Mouse (Mus musculus): Measurements from ENCODE around the gene Hoxa11. TPM values are rescaled to one million over a fixed set of nuclear protein-coding genes. Genes with fewer than 3 reads are reported as not detected.

Gene Hoxa11
- polyA plus RNA-seq, 1 experiment from 2014 or later: not detected

DNA sequence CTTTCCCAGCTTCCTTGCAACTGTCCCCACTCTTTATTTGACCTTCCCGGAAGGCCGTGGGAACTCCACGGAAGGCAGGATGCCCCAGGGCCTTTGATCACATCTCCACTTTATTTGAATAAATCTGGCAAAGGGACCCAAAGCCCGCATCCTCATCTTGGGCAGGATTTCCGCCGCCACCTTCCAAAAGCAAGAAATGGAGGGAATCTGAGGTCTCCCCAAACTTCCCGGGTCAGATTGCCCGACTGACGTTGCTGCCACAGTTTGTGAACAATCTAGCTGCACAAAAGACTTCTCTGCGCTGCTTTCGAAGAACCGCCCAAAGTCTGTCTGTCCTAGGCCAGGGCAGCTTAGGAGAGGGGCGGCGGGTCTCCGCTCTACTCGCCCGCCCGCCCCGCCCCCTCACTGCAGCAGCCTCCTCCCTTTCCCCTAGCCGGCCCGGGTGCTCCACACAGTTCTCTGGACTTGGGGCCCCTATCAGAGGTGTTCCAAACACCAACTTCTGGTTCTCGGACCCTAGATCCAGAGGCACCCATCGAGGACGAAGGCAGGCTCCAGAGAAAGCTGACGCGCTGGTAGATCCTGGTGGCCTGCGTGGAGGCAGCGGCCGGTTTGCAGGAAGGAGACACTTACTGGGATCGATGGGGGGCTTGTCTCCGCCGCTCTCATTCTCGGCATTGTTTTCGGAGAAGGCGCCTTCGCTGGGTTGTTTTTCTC lies 20.6 kb downstream of the Hoxa11 start:
- H3K4me3 ChIP-seq (ENCODE audit: low read depth, low read length): no peak overlapping the region

DNA sequence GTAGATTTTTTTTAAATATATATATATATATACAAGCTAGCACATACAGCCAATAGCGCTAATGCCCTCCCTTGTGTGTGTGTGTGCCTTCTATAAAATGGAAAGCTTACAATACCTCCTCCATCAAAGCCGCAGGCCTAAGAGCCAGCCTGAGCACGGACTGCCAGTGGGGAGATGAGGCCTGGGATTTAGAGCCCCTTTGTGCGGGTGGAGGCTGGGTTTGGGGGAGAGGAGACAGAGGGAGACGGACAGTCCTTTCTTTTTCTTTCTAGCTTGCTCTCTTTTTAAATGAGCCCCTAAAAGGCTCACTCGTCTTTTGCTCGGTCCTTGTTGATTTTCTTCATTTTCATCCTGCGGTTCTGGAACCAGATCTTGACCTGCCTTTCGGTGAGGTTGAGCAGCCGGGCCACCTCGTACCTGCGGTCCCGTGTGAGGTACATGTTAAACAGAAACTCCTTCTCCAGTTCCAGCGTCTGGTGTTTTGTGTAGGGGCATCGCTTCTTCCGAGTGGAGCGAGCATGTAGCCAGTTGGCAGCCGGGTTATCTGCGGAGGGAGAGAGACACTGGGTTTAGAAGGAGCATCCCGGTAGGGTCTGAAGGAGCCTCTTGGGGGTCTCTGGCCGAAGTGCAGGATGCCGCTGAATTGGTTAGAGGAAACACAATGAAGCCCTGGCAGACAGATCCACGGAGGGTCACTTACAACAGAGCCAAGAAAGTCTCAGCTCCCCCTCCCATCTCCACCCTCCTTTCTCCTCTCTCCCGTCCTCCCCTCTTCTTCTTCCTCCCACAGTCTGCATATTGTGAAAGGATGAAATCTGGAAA lies 21.5 kb downstream of the Hoxa11 start:
- Histone ChIP-seq H3K4me3 (ENCODE audit: low read depth, low read length) (no peak overlapping the region), H3K9me3 (replicated peaks; ENCODE audit: control insufficient read depth, low read length) (no peaks in the 10 kb centered on the region), H3K4me2 (ENCODE audit: low read depth, low read length) (no peak overlapping the region), H3K4me1 (ENCODE audit: control insufficient read depth, insufficient read depth, low read length) (no peaks in the 10 kb centered on the region), H3K27me3 (ENCODE audit: control insufficient read depth, insufficient read depth, low read length) (peaks cover 83% of the 10 kb centered on the region), H3K9ac (replicated peaks; ENCODE audit: low read length) (no peak overlapping the region), H3K36me3 (replicated peaks; ENCODE audit: control insufficient read depth, insufficient read depth, low read depth, low read length) (no peaks in the 10 kb centered on the region), H3K27ac (replicated peaks; ENCODE audit: low read depth, low read length) (no peak overlapping the region)
- DNase-seq (ENCODE audit: low spot score) (no peak), ATAC-seq (replicated peaks; ENCODE audit: insufficient number of reproducible peaks, low FRiP score, low TSS enrichment, low read depth) (no peak)
- WGBS: 2% methylated on average over 24 of the region's 24 CpGs

More for the DNA sequence above, 20.6 kb downstream of the Hoxa11 start:
- Histone ChIP-seq H3K9me3 (replicated peaks; ENCODE audit: control insufficient read depth, low read length) (no peaks in the 10 kb centered on the region), H3K36me3 (replicated peaks; ENCODE audit: control insufficient read depth, insufficient read depth, low read depth, low read length) (no peaks in the 10 kb centered on the region), H3K27me3 (ENCODE audit: control insufficient read depth, insufficient read depth, low read length) (peaks cover 82% of the 10 kb centered on the region), H3K4me1 (ENCODE audit: control insufficient read depth, insufficient read depth, low read length) (no peaks in the 10 kb centered on the region), H3K9ac (replicated peaks; ENCODE audit: low read length) (no peak overlapping the region), H3K4me2 (ENCODE audit: low read depth, low read length) (no peak overlapping the region), H3K27ac (replicated peaks; ENCODE audit: low read depth, low read length) (no peak overlapping the region)
- no peak for ATAC-seq (replicated peaks; ENCODE audit: insufficient number of reproducible peaks, low FRiP score, low TSS enrichment, low read depth)
- WGBS: 1% methylated on average over 36 of the region's 36 CpGs
- DNase-seq (ENCODE audit: low spot score): no peak

DNA sequence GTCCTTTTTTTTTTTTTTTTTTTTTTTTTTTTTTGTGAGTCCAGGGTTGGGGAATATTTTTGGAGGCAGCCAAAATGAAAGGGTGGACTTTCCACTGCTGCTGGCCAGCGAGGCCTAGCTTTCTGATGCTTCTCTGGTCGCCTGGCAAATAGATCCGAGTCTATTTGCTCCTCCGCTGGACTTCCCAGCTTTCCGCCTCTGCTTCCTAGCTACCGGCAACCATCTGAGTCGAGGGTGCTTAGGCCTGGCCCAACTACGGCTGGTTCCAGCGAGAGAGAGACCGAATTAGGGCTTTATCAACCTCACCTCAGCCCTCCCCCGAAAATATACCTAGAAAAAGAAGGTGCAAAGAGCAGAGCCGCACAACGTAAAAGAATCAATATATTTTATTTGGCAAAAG lies 22.9 kb downstream of the Hoxa11 start:
- peaks cover 87% of the 10 kb centered on the region for H3K27me3 ChIP-seq (ENCODE audit: control insufficient read depth, insufficient read depth, low read length)
- no peak overlapping the region for H3K9ac ChIP-seq (replicated peaks; ENCODE audit: low read length)
- no peak overlapping the region for H3K27ac ChIP-seq (replicated peaks; ENCODE audit: low read depth, low read length)
- ATAC-seq (replicated peaks; ENCODE audit: insufficient number of reproducible peaks, low FRiP score, low TSS enrichment, low read depth) (no peak), DNase-seq (ENCODE audit: low spot score) (no peak)
- no peak overlapping the region for H3K4me2 ChIP-seq (ENCODE audit: low read depth, low read length)
- H3K4me1 ChIP-seq (ENCODE audit: control insufficient read depth, insufficient read depth, low read length): no peaks in the 10 kb centered on the region; the same call in 1 of the 2 replicates
- 7% methylated on average over 13 of the region's 13 CpGs for WGBS
- H3K4me3 ChIP-seq (ENCODE audit: low read depth, low read length): no peak overlapping the region
- no peaks in the 10 kb centered on the region for H3K36me3 ChIP-seq (replicated peaks; ENCODE audit: control insufficient read depth, insufficient read depth, low read depth, low read length)
- no peaks in the 10 kb centered on the region for H3K9me3 ChIP-seq (replicated peaks; ENCODE audit: control insufficient read depth, low read length)

DNA sequence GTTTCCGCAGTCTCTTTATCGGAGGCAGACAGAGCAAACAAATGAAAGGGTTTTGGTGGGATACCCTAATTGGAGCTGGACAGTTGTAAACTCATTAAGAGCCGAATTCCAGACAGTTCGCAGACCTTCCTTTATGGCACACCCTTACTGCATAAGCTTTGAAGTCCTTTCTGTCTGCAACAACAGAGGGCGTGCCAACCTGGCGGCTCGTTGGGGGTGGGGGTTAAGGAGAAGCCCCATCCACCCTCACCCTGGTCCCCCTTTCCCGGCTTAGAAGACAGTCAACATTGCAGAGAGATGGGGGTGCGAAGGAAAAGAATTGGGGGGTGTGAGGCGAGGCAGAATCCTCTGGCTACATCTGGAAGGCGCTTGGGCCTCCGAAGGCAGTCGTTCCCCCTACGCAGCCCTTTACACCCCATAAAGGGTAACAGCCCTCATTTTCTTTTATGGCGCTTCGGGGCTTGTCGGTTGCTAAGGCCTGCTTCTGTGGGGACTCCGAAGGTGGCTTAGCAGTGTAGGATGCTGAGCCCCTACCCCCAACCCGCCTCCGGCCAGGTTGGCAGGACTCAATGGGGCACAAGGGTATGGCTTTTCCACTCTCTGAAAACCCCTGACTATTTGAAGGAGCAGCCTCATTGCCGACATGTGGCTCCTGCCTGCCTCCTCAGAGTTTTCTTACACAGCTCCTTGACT lies 23.5 kb downstream of the Hoxa11 start:
- Histone ChIP-seq H3K4me2 (ENCODE audit: low read depth, low read length) (no peak overlapping the region), H3K4me1 (ENCODE audit: control insufficient read depth, insufficient read depth, low read length) (no peaks in the 10 kb centered on the region; the same call in 1 of the 2 replicates), H3K36me3 (replicated peaks; ENCODE audit: control insufficient read depth, insufficient read depth, low read depth, low read length) (no peaks in the 10 kb centered on the region), H3K4me3 (ENCODE audit: low read depth, low read length) (no peak overlapping the region), H3K9me3 (replicated peaks; ENCODE audit: control insufficient read depth, low read length) (no peaks in the 10 kb centered on the region), H3K27ac (replicated peaks; ENCODE audit: low read depth, low read length) (no peak overlapping the region), H3K9ac (replicated peaks; ENCODE audit: low read length) (no peak overlapping the region), H3K27me3 (ENCODE audit: control insufficient read depth, insufficient read depth, low read length) (peaks cover 88% of the 10 kb centered on the region)
- DNase-seq (ENCODE audit: low spot score) (no peak), ATAC-seq (replicated peaks; ENCODE audit: insufficient number of reproducible peaks, low FRiP score, low TSS enrichment, low read depth) (0 out of 2 replicates have a peak, but pooled peaks have one; percentile 2)
- 8% methylated on average over 21 of the region's 21 CpGs for WGBS

DNA sequence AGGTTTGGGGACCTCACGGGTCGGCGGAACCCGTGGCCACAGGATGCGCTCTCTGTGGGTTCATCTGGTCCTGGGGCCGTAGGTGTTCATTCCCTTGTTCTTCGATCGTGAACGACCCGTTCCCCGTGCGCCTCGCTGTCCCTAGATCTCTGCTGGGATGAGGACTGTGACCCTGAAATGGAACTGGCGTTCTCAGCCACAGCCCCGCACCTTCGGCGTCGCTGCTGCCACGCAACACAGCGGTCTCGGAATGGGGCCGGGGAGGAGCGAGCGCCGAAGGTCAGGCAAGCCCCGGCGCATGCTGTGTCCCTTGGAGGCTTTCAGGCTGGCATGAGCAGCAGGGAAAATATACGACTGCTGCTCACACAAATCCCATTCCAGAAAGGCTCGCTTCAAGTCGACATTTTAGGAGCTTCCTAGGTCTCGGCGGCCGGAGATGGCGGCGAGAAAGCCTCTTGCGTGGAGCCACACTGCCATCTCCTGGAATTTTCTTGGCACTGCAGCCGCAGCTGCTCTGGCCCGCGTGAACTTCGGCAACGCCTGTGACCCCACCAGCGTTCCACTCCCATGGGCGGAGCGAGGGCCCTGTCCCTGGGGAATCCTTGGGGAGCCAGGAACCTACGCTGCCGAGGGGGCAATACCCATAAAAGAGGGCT lies 24.1 kb downstream of the Hoxa11 start, which contains the start of gene Hoxa7:
Gene Hoxa7 (minus strand): TSS at position 518 of the 656 bp plus-strand sequence.
- Histone ChIP-seq H3K9ac (replicated peaks; ENCODE audit: low read length) (no peak within 1 kb of the TSS), H3K4me3 (ENCODE audit: low read depth, low read length) (peak within 1 kb of the TSS; percentile 36), H3K27ac (replicated peaks; ENCODE audit: low read depth, low read length) (no peak within 1 kb of the TSS), H3K36me3 (replicated peaks; ENCODE audit: control insufficient read depth, insufficient read depth, low read depth, low read length) (no peaks in the 10 kb centered on the region), H3K4me1 (ENCODE audit: control insufficient read depth, insufficient read depth, low read length) (no peaks in the 10 kb centered on the region; the same call in 1 of the 2 replicates), H3K4me2 (ENCODE audit: low read depth, low read length) (peak within 1 kb of the TSS; percentile 58), H3K9me3 (replicated peaks; ENCODE audit: control insufficient read depth, low read length) (no peaks in the 10 kb centered on the region), H3K27me3 (ENCODE audit: control insufficient read depth, insufficient read depth, low read length) (peaks cover 87% of the 10 kb centered on the region)
- 1% methylated on average over 46 of the region's 46 CpGs for WGBS
- DNase-seq (ENCODE audit: low spot score) (peak; percentile 90), ATAC-seq (replicated peaks; ENCODE audit: insufficient number of reproducible peaks, low FRiP score, low TSS enrichment, low read depth) (peak; percentile 44; the same call in 1 of the 2 replicates)

DNA sequence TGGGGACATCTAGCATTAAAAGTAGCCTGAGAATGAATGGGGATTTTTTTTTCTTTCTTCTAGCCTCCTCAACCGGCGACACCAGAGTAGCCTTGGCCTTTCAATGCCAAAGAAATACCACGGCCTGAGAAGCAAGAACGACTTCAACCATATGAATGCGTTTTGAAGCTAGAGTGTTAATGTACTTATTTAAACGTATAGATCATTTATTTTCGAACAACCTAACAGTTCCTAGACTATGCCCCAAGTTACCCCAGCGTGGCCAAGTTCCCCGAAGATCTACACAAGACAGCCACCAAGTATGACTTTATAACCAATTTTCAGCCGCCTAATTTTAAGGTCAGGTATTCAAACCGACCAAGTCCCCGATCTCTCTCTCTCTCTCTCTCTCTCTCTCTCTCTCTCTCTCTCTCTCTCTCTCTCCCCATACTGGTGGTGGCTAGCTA lies 24.7 kb downstream of the Hoxa11 start:
- Histone ChIP-seq H3K9me3 (replicated peaks; ENCODE audit: control insufficient read depth, low read length) (no peaks in the 10 kb centered on the region), H3K36me3 (replicated peaks; ENCODE audit: control insufficient read depth, insufficient read depth, low read depth, low read length) (no peaks in the 10 kb centered on the region), H3K27me3 (ENCODE audit: control insufficient read depth, insufficient read depth, low read length) (peaks cover 88% of the 10 kb centered on the region), H3K4me3 (ENCODE audit: low read depth, low read length) (peak overlapping the region; percentile 36; the same call in 1 of the 2 replicates), H3K4me2 (ENCODE audit: low read depth, low read length) (peak overlapping the region; percentile 58; the same call in 1 of the 2 replicates), H3K9ac (replicated peaks; ENCODE audit: low read length) (no peak overlapping the region), H3K27ac (replicated peaks; ENCODE audit: low read depth, low read length) (no peak overlapping the region), H3K4me1 (ENCODE audit: control insufficient read depth, insufficient read depth, low read length) (no peaks in the 10 kb centered on the region; the same call in 1 of the 2 replicates)
- WGBS: 8% methylated on average over 12 of the region's 12 CpGs
- no peak for DNase-seq (ENCODE audit: low spot score)
- no peak for ATAC-seq (replicated peaks; ENCODE audit: insufficient number of reproducible peaks, low FRiP score, low TSS enrichment, low read depth)

DNA sequence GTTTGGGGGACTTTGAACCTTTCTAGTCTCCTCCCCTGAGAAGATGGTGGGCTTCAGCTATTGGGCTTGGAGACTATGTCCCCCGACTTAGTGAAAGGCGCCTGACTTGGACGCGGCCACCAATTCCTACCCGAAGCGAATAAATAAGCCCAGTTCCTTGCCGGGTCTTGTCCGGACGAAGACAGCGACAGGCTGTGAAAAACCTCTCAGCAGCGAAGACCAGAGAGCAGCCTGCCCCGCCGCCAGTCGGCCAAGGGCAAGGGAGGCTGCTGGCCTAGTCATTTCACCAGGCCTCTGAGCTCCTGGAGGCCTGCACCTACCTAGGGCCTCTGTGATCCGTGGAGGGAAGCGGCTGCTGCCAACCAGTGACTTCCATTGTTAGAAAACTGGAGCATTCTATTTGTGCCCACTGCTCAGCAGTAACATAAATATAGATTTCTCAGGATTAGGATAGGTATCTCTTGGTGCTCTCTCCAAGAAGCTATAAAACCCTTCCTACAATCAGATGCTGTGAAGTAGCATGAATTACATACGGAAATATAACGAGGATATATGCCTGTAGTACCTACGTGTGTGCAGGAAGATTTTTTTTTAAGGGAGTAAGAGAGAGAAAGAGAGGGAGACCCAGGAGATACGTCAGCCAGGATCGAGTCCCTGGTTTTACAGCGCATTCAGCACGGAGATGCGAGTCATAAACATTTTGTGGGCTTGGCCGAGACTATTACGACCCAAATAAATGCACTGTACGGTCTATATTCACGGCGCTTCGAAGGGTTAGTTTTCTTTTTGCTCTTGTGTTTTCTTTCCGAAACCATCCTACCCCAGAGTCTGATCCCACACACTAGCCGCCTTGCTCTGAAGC lies 25.4 kb downstream of the Hoxa11 start:
- H3K9me3 ChIP-seq (replicated peaks; ENCODE audit: control insufficient read depth, low read length): no peaks in the 10 kb centered on the region
- peaks cover 88% of the 10 kb centered on the region for H3K27me3 ChIP-seq (ENCODE audit: control insufficient read depth, insufficient read depth, low read length)
- H3K27ac ChIP-seq (replicated peaks; ENCODE audit: low read depth, low read length): no peak overlapping the region
- no peak for ATAC-seq (replicated peaks; ENCODE audit: insufficient number of reproducible peaks, low FRiP score, low TSS enrichment, low read depth)
- no peaks in the 10 kb centered on the region; the same call in 1 of the 2 replicates for H3K4me1 ChIP-seq (ENCODE audit: control insufficient read depth, insufficient read depth, low read length)
- H3K36me3 ChIP-seq (replicated peaks; ENCODE audit: control insufficient read depth, insufficient read depth, low read depth, low read length): no peaks in the 10 kb centered on the region
- 10% methylated on average over 32 of the region's 32 CpGs for WGBS
- no peak overlapping the region for H3K9ac ChIP-seq (replicated peaks; ENCODE audit: low read length)
- H3K4me3 ChIP-seq (ENCODE audit: low read depth, low read length): no peak overlapping the region
- H3K4me2 ChIP-seq (ENCODE audit: low read depth, low read length): no peak overlapping the region
- no peak for DNase-seq (ENCODE audit: low spot score)
